Mouse (Mus musculus): Measurements from ENCODE around the gene Mycbpap.
A peak's percentile ranks its signal among the peaks of the same experiment; 100 is the strongest.

The Mycbpap gene

DNA sequence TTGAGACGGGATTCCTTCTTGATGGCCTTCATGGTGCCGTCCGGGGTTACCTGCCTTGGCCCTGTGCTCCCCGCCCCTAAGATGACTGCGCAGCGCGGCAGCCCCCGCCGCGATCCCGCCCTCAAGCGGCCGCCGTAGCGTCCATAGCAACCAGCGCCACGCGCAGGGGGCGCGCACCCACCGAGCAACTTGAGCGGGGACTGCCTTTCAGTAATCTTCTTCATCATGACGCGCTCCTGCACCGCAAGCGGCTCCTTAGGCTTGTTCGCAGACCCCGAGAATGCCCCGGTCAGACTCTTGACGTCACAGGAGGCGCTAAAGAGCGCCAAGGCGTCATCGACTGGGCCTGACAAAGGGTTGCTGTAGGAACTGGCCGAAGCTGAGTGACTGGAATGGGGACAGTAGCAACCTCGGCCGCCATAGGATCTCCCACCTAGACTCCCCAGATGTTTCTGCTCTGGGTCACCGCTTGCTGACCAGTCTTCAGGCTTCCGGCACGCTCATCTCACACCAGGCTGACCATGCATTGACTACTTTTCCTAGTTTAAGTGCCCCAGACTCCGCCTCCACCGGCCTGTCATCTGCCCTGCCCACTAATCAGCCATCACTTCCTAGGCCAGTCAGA lies at the start of gene Mycbpap:
Mycbpap (minus strand) TSS at position 524 of the 625 bp plus-strand sequence.
- no peak for DNase-seq (ENCODE audit: extremely low read depth, low read depth)

DNA sequence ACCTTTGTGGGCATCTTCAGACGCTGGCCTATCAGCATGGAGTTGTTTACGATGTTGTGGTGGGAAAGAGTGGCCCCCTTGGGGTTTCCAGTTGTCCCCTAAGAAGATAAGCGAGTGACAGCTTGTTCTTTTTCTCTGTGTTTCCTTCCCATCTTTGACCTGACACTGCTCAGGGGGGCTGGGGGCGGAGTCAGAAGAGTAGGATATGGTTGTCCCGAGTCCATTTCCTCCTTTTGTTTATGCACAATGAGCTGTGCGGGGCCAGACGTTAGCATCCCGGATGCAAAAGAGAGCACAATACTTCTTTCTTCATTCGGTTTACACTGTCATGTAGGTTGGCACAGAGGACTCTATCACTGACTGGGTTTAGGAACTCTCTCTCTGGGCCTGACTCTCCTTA lies 49.1 kb upstream of the Mycbpap start:
- DNase-seq (ENCODE audit: extremely low read depth, low read depth) = no peak

DNA sequence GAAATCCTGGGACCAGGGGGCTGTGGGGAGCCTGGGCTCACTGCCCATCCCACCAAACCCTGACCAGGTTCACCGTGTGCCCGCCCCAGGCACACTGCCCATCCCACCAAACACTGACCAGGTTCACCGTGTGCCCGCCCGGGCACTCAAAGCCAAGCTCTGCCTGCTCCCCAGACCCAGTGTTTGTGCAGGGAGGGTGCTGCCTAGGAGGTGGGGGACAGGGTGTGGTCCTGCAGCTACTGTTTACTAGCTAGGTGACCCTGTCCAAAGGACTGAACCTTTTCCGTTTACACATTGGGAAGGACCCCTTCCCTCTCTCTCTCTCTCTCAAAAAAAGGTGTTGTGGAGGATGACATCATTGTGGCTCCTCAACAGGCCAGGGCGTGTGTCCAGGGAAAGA lies 45.8 kb upstream of the Mycbpap start:
- DNase-seq (ENCODE audit: extremely low read depth, low read depth) = no peak

DNA sequence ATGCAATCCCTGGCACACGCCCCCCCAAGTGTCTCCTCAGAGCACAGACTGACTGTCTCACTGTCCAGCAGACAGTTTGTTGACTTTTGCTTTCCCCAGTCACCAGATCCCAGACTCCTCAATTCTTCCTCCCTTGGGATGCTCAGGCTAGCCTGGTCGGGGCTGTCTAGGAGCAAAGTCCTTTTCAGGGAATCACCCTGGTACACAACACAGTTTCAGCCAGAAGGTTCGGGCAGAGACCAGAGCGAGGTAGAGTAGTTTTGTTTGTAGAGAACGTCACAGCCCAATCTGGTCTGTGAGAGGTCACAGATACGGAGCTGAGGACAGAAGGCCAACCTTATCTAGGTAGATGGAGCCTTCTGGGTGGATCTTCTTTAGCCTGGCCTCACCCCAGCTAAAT lies 45.0 kb upstream of the Mycbpap start:
- DNase-seq (ENCODE audit: extremely low read depth, low read depth) = no peak

DNA sequence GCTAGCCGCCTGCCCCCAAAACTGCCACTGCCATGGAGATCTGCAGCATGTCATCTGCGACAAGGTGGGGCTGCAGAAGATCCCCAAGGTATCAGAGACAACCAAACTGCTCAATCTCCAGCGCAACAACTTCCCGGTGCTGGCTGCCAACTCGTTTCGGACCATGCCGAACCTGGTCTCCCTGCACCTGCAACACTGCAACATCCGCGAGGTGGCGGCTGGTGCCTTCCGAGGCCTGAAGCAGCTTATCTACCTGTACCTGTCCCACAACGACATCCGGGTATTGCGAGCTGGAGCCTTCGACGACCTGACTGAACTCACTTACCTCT lies 43.6 kb upstream of the Mycbpap start:
- DNase-seq (ENCODE audit: extremely low read depth, low read depth) = no peak

DNA sequence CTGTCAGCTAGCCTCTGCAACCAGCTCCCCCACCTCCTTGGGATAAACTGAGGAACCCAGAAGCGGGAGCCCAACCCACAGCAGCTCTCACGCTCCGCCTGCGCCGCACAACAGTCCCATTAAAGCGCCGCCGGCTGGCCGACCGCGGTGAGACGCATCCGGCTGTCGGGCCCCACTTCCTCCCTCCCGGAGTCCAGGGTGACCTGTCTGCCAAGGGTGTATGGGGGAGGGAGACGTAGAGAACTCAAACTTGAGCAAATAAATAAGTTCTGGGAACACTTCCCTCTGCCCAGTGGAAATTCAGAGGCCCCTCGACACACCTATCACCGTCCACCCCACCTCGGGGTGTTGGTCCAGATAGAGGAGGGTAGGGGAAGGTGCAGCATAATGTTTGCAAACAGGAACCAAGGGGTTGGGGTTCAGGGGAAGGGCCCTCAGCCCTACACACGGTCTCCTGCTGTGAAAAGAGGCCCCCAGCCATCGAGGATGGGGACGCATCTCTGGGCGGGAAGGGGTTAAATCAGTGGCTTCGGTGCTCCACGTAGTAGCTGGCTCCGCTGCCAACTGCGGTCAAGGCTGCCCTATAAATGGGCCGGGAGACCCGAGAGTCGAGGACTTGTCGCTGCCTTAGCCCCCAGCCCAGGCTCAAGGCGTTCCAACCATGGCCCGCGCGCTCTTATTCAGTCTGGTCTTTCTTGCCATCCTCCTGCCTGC lies 43.1 kb upstream of the Mycbpap start, which contains the start of gene Chad:
Chad (plus strand) TSS at position 611 of the 714 bp plus-strand sequence.
- no peak for DNase-seq (ENCODE audit: extremely low read depth, low read depth)

DNA sequence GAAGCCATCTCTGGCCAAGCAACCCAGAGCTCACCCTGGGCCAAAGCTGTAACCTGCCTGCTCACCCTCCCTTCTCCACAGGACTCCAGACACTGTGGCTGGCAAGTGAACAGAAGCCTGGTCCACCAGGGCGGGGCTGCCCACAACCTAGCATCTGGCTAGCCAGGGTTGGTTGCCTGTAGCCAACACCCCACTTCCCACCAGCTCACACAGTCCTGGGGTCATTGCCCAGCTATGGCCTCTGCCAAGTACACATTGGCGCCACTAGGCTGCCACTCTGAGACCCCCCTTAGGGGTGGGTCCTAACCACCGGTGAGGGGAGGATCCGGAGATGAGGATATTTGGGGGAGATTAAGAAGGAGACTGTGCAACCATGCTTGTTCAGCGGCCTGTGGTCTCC lies 42.3 kb upstream of the Mycbpap start:
- no peak for DNase-seq (ENCODE audit: extremely low read depth, low read depth)

DNA sequence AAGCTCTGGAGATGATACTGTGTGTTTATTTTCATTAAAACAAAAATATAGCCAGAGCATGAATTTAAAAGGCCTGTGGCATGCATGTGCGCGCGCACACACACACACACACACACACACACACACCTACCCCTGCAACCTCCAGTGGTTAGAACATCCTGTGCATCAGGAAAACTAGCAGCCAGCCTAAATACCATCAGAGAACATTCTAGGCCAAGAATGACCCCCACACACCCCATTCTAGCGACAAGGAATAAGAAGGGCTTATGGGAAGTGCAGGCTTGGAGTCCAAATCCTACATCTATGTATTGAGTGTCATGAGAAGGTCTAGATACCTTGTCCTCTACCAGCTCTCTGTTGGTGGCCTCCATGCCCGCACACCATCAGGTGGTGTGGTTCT lies 41.8 kb upstream of the Mycbpap start:
- DNase-seq (ENCODE audit: extremely low read depth, low read depth) = no peak

DNA sequence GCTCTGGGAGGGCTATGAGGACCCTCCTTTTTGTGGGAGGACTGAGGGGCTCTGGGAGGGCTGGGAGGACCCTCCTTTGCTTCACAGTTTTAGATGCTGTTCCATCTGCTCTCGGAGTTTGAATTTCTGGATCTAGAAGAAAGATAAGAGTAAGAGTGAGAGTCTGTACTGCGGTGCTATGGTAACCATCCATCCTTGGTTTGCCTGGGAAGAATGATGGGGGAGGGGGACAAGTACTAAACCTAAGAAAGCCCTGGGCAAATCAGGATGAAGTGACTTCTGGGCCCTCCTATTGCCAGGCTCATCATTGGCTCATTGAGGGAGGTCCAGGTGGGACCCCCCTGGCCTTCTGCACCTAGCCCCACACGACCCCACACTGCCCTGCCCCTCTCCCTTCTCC lies 36.7 kb upstream of the Mycbpap start:
- no peak for DNase-seq (ENCODE audit: extremely low read depth, low read depth)

DNA sequence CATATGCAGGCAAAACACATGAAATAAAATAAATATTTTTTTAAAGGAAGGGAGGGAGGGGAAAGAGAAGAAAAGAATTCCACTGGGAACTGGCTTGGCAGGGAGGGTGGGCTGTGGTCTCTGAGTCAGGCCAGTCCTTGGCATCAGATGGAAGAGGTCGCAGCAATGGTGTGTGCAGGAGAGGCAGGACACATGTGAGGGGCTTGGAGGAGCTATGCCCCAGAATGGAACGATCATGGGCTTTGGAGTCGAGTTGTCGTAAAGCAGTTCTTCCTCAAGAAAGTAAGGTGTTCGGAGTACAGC lies 28.9 kb upstream of the Mycbpap start:
- DNase-seq (ENCODE audit: extremely low read depth, low read depth) = no peak

DNA sequence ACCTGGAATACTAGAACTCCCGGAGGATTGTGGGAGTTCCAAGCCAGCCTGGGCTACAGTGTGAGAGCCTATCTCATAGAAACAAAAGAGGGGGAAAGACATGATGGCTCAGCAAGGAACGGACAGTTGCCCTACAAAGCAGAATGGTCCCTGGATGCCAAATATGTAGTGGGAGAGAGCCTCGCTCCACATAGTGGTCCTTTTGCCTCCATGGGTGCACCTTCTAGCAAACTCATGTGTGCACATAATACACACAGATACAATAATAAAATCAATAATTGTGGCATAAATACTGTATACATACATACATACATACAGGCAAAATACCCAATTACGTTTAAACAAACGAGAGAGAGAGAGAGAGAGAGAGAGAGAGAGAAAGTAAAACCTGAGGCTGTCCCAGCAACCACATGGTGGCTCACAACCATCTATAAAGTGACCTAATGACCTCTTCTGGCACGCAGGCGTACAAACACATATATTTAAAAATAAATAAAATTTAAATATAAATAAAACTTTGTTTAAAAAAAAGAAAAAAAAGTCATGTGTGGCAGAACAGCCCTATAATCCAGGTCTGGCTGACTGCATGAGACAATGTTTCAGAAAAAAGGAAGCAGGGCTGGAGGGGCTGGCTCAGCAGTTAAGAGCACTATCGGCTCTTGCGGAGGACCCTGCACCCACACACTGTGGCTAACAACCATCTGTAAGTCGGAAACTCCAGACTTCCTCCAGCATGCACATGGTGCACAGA lies 28.3 kb upstream of the Mycbpap start:
- peak; percentile 78 for DNase-seq (ENCODE audit: extremely low read depth, low read depth)

DNA sequence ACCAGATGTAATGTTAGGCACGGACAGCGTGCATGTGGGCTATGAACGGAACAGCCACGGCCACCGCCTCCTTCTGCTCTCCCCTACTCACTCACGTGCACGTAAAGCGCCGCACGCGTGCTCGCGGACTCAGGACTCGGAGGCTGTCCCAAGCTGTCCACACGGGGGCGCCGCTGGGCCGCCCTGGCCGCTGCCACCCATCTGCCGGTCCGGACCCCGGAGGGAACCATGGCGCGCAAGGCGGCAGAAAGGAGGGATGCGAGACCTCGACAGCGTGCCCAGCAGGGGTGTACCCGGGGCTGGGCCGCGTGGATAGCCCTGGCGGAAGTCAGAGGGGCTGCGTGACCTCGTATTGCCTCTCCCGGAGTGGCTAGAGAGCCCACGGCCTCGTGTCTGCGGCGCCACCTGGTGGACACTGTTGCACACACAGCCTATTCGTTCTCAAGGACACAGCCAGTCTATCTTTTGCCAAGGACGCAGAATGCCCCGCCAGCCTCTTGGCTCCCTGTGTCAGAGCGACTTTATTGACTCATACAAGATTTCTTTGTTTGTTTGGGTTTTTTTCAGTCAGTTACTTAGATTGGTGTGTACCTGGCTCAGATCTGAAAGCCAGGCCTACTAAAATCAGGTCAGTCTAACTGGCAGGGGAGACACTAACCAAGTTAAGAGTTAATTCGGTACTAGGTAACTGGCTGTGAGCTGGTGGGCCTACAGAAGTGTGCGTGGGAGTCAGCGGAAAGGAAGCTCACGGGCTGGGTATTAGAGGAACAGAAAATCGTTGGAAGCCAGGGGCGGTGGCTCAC lies 27.5 kb upstream of the Mycbpap start, which contains the start of gene Rsad1:
Rsad1 (minus strand) TSS at position 368 of the 803 bp plus-strand sequence.
- DNase-seq (ENCODE audit: extremely low read depth, low read depth) = peak; percentile 77

DNA sequence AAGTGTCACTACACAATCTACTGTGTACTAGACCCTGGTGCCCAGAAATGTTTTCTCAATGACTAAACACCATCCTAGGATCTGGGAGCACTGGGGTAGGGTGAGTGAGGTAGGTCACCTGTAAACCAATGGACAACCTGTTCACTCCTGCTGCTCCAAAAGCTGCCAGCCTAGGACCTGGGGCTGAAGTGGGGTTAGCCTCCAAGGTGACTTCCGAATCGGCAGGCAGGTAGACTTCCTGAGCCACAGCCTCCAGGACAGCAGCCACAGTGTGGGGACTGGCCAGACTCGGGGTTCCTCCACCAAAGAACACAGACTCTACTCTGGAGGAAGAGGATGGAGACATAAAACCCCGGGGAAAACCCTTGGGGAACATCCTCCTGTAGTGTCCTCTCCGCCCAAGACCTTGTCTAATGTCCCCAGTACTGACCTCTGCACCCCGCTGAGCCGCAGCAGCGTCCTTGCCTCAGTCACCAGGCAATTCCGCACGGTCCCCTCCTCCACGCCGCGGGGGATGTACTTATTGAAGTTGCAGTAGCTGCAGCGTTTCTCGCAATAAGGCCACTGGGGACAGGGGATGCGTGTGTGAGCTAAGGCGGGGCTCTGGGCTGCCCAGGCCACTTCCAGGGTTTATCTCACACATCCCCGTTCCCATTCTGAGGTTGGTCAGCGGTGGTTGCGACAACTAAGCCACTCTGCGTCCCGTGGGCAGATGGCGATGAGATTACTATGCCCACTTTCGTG lies 26.7 kb upstream of the Mycbpap start:
- DNase-seq (ENCODE audit: extremely low read depth, low read depth) = no peak

DNA sequence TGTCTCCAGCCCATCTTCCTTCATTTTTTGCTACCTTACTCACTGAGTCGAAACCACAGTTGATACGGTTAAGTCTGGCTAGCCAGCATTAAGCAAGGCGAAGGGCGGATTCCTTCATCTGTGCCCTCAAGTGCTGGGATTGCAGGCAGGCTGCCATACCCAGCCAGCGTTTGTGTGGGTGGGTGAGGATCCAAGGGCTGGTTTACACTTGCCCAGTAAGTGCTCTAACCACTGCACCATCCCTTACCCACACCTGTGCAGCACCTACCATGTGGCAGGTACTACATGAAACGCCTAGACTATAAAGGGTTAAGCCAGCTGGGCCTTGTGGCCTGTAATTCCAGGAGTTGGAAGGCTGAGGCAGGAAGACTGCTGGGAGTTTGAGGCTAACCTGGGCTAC lies 25.7 kb upstream of the Mycbpap start:
- no peak for DNase-seq (ENCODE audit: extremely low read depth, low read depth)

DNA sequence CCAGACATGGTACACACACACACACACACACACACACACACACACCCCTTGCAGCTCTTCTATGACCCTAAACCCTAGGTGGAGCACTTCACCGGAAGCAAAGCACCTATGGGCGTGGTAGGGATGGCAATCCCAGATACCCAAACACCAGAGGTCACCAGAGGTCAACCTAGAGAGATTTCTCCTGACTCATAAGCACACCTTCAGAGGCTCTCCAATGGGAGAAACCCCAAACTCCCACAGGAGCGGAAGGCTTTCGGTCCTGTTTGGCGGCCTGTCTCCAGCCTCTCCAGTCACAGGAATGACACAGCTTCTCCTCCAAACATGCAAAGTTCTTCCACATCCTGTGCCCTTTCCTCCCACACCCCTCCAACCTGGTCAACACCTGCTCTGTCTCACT lies 24.8 kb upstream of the Mycbpap start:
- no peak for DNase-seq (ENCODE audit: extremely low read depth, low read depth)

DNA sequence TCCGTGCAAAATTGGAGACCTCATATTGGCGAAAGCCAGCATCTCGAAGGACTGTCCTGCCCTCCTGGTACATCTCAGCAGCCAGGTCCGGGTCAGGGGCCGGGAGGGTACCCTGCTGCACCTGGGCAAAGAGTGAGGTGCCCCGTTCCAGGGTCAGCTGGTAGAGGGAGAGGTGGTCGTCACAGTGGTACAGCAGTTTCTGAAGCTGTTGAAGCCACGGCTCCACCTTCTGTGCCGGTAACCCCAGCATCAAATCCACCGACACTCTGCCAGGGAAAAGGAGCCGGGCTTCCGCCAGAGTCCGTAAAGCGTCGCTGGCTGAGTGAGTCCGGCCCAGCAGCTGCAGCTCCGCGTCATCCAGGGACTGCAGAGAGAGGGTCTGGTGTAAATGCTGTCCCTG lies 22.9 kb upstream of the Mycbpap start:
- no peak for DNase-seq (ENCODE audit: extremely low read depth, low read depth)

DNA sequence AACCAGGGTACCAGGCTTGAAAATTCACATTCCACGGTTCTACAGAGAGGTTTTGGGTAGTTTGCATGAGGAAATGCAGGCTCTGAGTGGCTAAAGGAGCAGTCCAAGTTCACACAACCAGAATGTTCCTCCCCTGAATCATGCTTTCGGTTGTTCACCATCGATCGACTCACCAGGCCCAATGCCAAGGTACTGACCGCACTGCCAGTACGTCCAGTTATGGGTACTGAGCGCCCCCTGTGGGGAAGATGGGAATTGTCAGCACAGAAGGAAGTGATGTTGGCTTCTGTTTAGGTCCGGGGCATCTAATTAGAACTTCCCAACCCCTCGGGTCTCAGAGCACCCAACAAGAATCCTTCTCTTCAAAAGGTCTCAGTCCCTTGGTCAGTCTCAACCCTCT lies 22.4 kb upstream of the Mycbpap start:
- DNase-seq (ENCODE audit: extremely low read depth, low read depth) = no peak

DNA sequence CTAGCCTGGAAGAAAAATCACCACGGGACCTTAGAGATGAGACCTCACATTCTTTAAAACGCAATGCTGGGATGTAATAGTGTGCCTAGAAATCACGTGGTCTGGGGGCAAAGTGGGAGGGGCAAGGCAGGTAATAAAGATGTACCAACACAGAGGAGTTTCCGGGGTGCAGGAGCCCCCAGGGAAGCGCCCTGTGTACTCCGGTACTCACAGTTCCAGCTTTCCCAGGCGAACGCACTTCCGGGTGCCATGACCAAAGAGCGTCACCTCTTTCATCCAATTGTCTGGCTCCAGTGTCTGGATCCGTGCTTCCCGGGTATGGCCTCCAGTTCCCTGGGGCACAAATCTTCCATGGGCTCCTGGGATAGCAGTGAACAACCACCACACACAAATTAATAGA lies 21.8 kb upstream of the Mycbpap start:
- DNase-seq (ENCODE audit: extremely low read depth, low read depth) = no peak

DNA sequence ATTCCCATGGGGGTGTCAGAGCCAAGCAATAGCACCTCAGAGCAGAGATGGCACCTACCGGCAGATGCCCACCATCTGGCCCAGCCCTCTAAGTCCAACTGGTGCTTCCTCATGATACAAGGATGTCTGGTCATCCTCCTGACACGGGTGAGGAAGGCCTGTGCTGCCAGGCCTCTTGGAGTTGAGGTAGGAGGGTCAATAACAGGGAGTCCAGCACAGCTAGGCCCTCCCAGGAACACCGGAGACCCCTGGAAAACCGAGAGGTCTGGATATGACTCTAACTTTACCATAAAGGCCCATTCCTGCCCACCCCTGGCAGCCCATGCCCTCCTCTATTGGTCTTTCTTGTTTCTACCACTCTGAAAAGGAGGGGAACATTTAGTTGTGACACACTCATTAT lies 20.9 kb upstream of the Mycbpap start:
- no peak for DNase-seq (ENCODE audit: extremely low read depth, low read depth)

DNA sequence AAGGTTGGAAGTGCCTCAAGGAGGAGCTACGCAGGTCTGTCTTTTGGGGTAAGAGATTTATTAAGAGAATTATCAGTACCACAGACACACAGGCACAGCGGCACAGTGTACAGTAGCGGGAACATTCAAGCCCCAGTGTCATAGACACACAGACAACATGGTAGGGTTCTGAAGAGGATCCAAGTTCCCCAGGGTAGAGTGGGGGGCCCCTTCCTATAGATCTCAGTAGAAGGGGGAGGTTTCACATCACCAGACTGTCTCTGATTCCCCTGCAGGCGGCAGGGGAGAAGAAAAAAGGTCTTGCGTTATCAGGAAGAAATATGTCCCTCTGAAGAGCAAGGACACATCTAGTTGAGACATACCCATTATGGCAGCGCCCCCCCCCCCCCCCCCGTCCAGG lies 18.2 kb upstream of the Mycbpap start:
- DNase-seq (ENCODE audit: extremely low read depth, low read depth) = no peak

DNA sequence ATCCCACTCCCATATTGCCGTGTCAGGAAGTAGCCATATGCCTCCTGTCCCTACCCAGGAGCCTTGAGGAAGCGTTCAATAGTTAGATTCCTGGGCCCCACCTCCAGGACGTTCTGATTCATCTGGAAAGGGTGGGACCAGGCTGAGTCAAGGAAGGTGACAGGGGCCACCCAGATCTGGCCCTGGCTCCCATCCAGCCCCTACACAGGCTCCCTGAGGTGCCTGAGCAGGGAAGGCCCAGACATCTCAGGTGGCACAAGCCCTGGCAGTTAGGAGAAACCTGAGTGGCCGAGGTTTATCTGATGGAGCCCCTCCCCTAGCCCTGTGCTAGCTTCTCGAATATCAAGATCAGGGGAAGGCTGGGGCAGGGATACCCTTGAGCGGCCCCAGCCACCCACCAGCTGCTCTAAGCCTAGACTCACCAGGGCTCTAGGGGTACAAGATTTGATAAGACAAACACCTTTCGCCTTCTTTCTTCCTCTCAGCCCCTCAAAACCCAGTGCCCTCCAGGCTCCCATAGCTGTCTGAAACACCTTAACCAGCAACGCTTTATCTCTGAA lies 17.3 kb upstream of the Mycbpap start:
- no peak for DNase-seq (ENCODE audit: extremely low read depth, low read depth)
